Mouse (Mus musculus) heart, embryonic 13.5 days (tissue): ENCODE measurements around the gene Vsnl1. TPM values are rescaled to one million over a fixed set of nuclear protein-coding genes. Genes with fewer than 3 reads are reported as not detected.

Experiments
- ATAC-seq: fragments of 200-750 bp; cut with Nextera tagmentation; 2 replicates; pipeline ENCODE4 v1.8.0; 2017; ENCODE audit warnings: moderate TSS enrichment; ENCODE audit not compliant: insufficient number of reproducible peaks, low FRiP score, low TSS enrichment; ENCODE audit errors: extremely low read depth
- H3K27ac ChIP-seq: fragments of 300-500 bp; sonication (generic); replicated peaks from 2 replicates; pipeline ENCODE4 v1.5.1; 2015; ENCODE audit warnings: moderate library complexity, mild to moderate bottlenecking, inconsistent platforms
- H3K27me3 ChIP-seq: fragments of 300-500 bp; sonication (generic); replicated peaks from 2 replicates; pipeline ENCODE4 v1.6.1; 2015; ENCODE audit warnings: mild to moderate bottlenecking, inconsistent platforms
- H3K36me3 ChIP-seq: fragments of 300-500 bp; sonication (generic); 2 replicates; pipeline ENCODE4 v1.6.1; 2015; ENCODE audit warnings: mild to moderate bottlenecking, inconsistent platforms
- H3K4me1 ChIP-seq: fragments of 300-500 bp; sonication (generic); 2 replicates; pipeline ENCODE4 v1.6.1; 2015; ENCODE audit warnings: inconsistent platforms
- H3K4me2 ChIP-seq: fragments of 300-500 bp; sonication (generic); 2 replicates; pipeline ENCODE4 v1.6.1; 2015; ENCODE audit warnings: inconsistent platforms, mild to moderate bottlenecking, moderate library complexity
- H3K4me3 ChIP-seq: fragments of 300-500 bp; sonication (generic); 2 replicates; pipeline ENCODE4 v1.5.1; 2015; ENCODE audit warnings: moderate library complexity, mild to moderate bottlenecking, inconsistent platforms
- H3K9ac ChIP-seq: fragments of 300-500 bp; sonication (generic); 2 replicates; pipeline ENCODE4 v1.6.1; 2015; ENCODE audit warnings: inconsistent platforms, mild to moderate bottlenecking, moderate library complexity
- H3K9me3 ChIP-seq: fragments of 300-500 bp; sonication (generic); 2 replicates; pipeline ENCODE4 v1.6.1; 2016; ENCODE audit warnings: inconsistent platforms
- WGBS: fragments of 180-500 bp; shearing (Covaris S2); methylation state at CpG from one replicate; pipeline ENCODE4 v1.1.7; 2015; ENCODE audit warnings: mixed read lengths; 5-methylcytosine and 5-hydroxymethylcytosine counted together
- polyA plus RNA-seq: library from polyadenylated mRNA; unstranded; fragments of >200 nt; fragmentation: Nextera tagmentation; extraction: Ambion mirVana; gene quantifications from 2 replicates; pipeline ENCODE4 v1.2.1, GENCODE M21; 2015

The Vsnl1 gene
- polyA plus RNA-seq, 1 experiment from 2014 or later: 10.7 TPM

DNA sequence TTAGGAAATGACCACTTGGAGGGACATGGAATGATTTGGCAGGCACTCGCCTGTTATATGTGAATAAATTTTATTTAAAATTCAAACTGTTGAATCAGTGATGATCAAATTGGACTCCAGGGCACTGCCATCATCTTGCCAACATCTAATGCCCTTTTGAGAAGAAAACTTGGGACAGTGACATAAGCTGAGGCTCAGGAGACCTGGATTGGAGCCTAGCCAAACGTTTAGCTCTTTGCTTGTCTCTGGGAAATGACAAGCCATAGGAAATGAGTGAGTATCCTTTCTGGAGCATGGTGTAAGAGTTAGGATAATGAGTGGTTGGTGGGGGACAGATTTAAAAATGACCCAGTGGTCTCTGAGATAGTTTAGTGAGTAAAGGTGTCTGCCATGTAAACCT is 57.0 kb downstream of the Vsnl1 start:
- H3K9ac ChIP-seq: no peak overlapping the region
- no peaks in the 10 kb centered on the region for H3K36me3 ChIP-seq
- H3K9me3 ChIP-seq: no peaks in the 10 kb centered on the region
- 63% methylated on average over 2 of the region's 2 CpGs for WGBS
- no peaks in the 10 kb centered on the region for H3K4me1 ChIP-seq
- H3K4me2 ChIP-seq: no peak overlapping the region
- no peak for ATAC-seq
- H3K27ac ChIP-seq: no peak overlapping the region
- H3K27me3 ChIP-seq: no peaks in the 10 kb centered on the region
- no peak overlapping the region for H3K4me3 ChIP-seq

- H3K36me3 ChIP-seq: no peaks in the 10 kb centered on the region
- ATAC-seq: no peak
- no peak overlapping the region for H3K4me2 ChIP-seq
- no peaks in the 10 kb centered on the region for H3K9me3 ChIP-seq
- no peaks in the 10 kb centered on the region for H3K27me3 ChIP-seq
- peaks cover 6% of the 10 kb centered on the region; the same call in 1 of the 2 replicates for H3K4me1 ChIP-seq
- H3K4me3 ChIP-seq: no peak overlapping the region
- H3K27ac ChIP-seq: no peak overlapping the region
- H3K9ac ChIP-seq: no peak overlapping the region
- WGBS: 43% methylated on average over 4 of the region's 4 CpGs
Observed at GRCm38 (mm10) chr12:11370056-11370455, 66.4 kb downstream of the Vsnl1 start.

DNA sequence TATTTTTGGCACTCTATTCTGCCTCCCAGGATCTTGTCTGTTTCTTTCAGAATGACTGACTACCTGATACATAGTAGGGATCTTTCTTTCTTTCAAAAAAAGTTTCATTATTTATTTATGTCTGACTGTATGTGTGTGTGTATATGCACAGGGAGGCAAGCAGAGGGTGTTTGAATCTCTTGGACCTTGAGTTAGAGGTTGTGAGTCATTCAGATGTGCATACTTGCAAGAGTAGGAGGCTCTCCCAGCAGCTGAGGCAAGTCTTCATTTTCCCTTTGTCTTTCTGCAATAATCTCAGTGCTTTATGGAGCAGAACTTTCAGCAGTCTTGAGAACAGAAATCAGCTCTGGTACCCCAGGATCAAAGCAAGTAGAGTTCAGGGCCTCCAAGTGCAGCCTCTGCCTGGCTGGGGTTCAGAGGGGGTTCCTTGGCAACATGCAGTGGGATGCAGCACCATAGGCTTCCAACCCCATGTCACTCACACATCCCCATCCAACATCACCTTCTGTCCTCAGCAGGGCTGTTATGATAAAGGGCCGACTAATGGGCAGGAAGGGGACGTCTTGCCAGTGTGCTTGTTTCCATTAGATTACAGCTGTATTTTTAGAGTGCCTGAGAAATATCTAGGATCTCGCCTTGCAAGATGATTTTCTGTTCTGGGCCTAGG is 69.2 kb downstream of the Vsnl1 start:
- no peak overlapping the region for H3K9ac ChIP-seq
- no peaks in the 10 kb centered on the region for H3K27me3 ChIP-seq
- H3K4me2 ChIP-seq: no peak overlapping the region
- H3K36me3 ChIP-seq: no peaks in the 10 kb centered on the region
- H3K9me3 ChIP-seq: no peaks in the 10 kb centered on the region
- peaks cover 6% of the 10 kb centered on the region; the same call in 1 of the 2 replicates for H3K4me1 ChIP-seq
- H3K27ac ChIP-seq: no peak overlapping the region
- ATAC-seq: no peak; the same call in 1 of the 2 replicates
- H3K4me3 ChIP-seq: no peak overlapping the region
- 5% methylated on average over 3 of the region's 3 CpGs for WGBS

GRCm38 (mm10) chr12:11364870-11365269 is 71.5 kb downstream of the Vsnl1 start:
- no peak overlapping the region for H3K9ac ChIP-seq
- 43% methylated on average over 6 of the region's 6 CpGs for WGBS
- H3K27me3 ChIP-seq: no peaks in the 10 kb centered on the region
- no peaks in the 10 kb centered on the region for H3K36me3 ChIP-seq
- H3K4me3 ChIP-seq: no peak overlapping the region
- ATAC-seq: no peak
- H3K27ac ChIP-seq: no peak overlapping the region
- H3K9me3 ChIP-seq: no peaks in the 10 kb centered on the region
- no peak overlapping the region for H3K4me2 ChIP-seq
- peaks cover 6% of the 10 kb centered on the region; the same call in 1 of the 2 replicates for H3K4me1 ChIP-seq

GRCm38 (mm10) chr12:11362435-11362834 is 74.0 kb downstream of the Vsnl1 start:
- Histone ChIP-seq H3K9me3 (no peaks in the 10 kb centered on the region), H3K4me2 (no peak overlapping the region), H3K9ac (no peak overlapping the region), H3K4me1 (peaks cover 5% of the 10 kb centered on the region; the same call in 1 of the 2 replicates), H3K27me3 (no peaks in the 10 kb centered on the region), H3K4me3 (no peak overlapping the region), H3K36me3 (no peaks in the 10 kb centered on the region), H3K27ac (no peak overlapping the region)
- 86% methylated on average over 6 of the region's 6 CpGs for WGBS
- ATAC-seq: no peak

- Histone ChIP-seq H3K9me3 (no peaks in the 10 kb centered on the region), H3K9ac (no peak overlapping the region), H3K36me3 (no peaks in the 10 kb centered on the region), H3K27ac (no peak overlapping the region), H3K4me3 (no peak overlapping the region), H3K4me1 (no peaks in the 10 kb centered on the region), H3K4me2 (no peak overlapping the region), H3K27me3 (no peaks in the 10 kb centered on the region)
- no peak for ATAC-seq
- WGBS: 34% methylated on average over 5 of the region's 5 CpGs
Observed at GRCm38 (mm10) chr12:11350895-11351294, 85.5 kb downstream of the Vsnl1 start.

DNA sequence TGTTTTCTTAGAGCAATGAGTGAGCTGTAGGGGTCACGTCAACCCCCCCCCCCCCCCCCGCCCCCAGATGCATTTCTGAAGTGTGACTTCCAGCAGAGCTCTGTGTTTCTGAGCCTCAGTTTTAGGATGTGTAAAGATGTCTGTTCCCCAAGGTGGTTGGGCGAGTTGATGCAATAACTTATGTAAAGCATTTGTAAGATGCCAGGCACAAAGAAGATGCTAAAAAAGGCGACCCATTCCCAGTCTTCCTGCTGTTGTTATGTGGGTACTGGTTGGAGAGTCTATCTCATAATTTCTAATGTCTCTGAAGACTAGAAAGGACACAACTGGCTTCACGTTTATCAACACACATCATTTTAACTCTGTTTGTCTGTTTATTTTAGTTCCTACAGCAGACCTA is 86.5 kb downstream of the Vsnl1 start:
- 41% methylated on average over 5 of the region's 5 CpGs for WGBS
- H3K9me3 ChIP-seq: no peaks in the 10 kb centered on the region
- no peak overlapping the region for H3K4me2 ChIP-seq
- ATAC-seq: no peak
- H3K4me1 ChIP-seq: no peaks in the 10 kb centered on the region
- H3K9ac ChIP-seq: no peak overlapping the region
- H3K27me3 ChIP-seq: no peaks in the 10 kb centered on the region
- H3K27ac ChIP-seq: no peak overlapping the region
- no peaks in the 10 kb centered on the region for H3K36me3 ChIP-seq
- H3K4me3 ChIP-seq: no peak overlapping the region

DNA sequence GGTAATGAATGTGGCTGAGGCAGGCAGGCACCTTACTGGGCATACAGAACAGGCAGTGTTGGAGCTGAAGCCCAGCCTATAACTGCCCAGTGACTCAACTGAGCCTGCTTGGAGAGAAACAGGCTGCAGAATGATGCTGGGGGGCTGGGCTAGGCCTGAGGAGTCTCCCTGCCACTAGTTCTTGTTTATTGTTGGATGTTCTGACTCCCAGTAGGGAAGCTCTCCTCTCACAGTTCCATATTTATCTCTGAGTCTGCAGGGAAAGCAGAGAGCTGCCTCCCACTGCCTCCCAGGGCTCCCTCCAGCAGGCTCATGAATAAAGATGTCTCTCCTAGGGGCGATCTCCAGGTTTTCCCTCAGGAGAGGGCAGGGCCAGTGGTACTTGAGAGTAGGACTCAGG is 88.0 kb downstream of the Vsnl1 start:
- WGBS: 8% methylated on average over 1 of the region's 1 CpGs
- Histone ChIP-seq H3K27ac (no peak overlapping the region), H3K4me1 (no peaks in the 10 kb centered on the region), H3K4me3 (no peak overlapping the region), H3K9ac (no peak overlapping the region), H3K4me2 (no peak overlapping the region), H3K9me3 (no peaks in the 10 kb centered on the region), H3K36me3 (no peaks in the 10 kb centered on the region), H3K27me3 (no peaks in the 10 kb centered on the region)
- no peak for ATAC-seq

DNA sequence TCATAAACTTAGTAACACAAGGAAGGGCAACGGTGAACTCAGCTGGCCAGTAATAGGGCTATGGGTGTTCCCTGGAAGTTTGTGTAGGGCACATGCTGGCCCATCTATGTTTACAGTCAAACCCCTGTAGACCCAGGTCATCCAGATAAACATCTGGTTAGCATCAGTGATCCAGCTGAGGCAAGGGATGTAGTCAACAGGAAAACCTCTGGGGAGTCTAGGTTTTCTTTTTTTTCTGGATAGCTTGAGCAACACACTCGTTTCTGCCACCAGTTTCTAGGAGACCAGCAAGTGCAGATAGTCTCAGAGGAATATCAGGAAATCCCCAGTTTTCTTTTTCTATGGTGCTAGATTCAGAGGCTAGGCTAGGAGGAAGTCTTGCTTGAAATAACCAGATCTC is 90.5 kb downstream of the Vsnl1 start:
- H3K9me3 ChIP-seq: no peaks in the 10 kb centered on the region
- no peak for ATAC-seq
- no peaks in the 10 kb centered on the region for H3K36me3 ChIP-seq
- H3K4me3 ChIP-seq: no peak overlapping the region
- no peaks in the 10 kb centered on the region for H3K27me3 ChIP-seq
- no peak overlapping the region for H3K9ac ChIP-seq
- H3K4me1 ChIP-seq: no peaks in the 10 kb centered on the region
- H3K27ac ChIP-seq: no peak overlapping the region
- H3K4me2 ChIP-seq: no peak overlapping the region
- WGBS: 45% methylated on average over 2 of the region's 2 CpGs

DNA sequence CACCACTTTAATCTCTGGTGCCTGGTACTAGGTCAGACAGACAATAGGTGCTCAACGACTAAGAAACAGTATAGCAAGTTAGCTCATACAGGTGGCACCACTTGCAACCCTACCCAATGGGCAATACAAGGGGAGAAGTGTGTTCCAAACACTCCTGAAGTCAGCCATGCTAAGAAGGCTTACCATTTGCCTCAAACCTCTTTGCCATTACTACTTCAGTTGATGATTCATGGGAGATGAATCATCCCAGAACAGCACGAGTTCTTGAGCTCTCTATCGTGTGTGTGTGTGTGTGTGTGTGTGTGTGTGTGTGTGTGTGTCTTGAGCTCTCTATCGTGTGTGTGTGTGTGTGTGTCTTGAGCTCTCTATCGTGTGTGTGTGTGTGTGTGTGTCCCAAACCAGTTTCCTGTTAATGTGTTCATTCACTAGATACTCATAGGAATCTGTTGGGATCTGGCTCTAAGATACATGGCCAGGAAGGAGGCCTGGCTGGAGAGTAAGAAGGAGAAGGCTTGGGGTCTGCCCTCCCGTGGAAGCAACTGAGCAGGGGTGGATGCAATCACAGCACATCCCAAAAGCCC is 94.3 kb downstream of the Vsnl1 start:
- WGBS: 59% methylated on average over 6 of the region's 6 CpGs
- H3K4me3 ChIP-seq: no peak overlapping the region

DNA sequence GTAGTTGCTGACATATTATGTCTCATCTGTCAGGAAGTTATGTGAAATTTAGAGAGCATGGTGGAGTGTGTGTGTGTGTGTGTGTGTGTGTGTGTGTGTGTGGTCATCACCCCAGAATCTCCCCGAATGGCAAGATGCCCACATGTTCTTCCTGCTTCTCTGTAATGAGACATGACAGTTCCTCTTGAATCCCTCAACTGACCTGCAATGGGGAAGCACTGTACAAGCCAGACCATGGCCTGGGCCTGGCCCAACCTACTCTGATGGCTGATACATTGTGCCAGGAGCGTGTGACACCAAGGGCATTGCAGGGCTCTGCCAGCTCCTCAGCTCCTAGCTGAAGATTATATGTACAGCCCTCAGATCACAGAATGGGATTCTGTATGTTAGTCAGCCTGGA is 98.2 kb downstream of the Vsnl1 start:
- Histone ChIP-seq H3K9ac (no peak overlapping the region), H3K27ac (no peak overlapping the region), H3K9me3 (no peaks in the 10 kb centered on the region), H3K4me3 (no peak overlapping the region), H3K36me3 (no peaks in the 10 kb centered on the region), H3K4me1 (no peaks in the 10 kb centered on the region), H3K4me2 (no peak overlapping the region), H3K27me3 (no peaks in the 10 kb centered on the region)
- 80% methylated on average over 2 of the region's 2 CpGs for WGBS
- ATAC-seq: no peak

More for the DNA sequence above, 94.3 kb downstream of the Vsnl1 start:
- no peak for ATAC-seq
- Histone ChIP-seq H3K27ac (no peak overlapping the region), H3K9me3 (no peaks in the 10 kb centered on the region), H3K4me1 (no peaks in the 10 kb centered on the region), H3K9ac (no peak overlapping the region), H3K27me3 (no peaks in the 10 kb centered on the region), H3K4me2 (no peak overlapping the region), H3K36me3 (no peaks in the 10 kb centered on the region)

- no peak overlapping the region for H3K9ac ChIP-seq
- H3K4me1 ChIP-seq: no peaks in the 10 kb centered on the region
- H3K36me3 ChIP-seq: no peaks in the 10 kb centered on the region
- no peaks in the 10 kb centered on the region for H3K27me3 ChIP-seq
- no peak for ATAC-seq
- H3K4me3 ChIP-seq: no peak overlapping the region
- H3K27ac ChIP-seq: no peak overlapping the region
- no peak overlapping the region for H3K4me2 ChIP-seq
- WGBS: 36% methylated on average over 4 of the region's 4 CpGs
- H3K9me3 ChIP-seq: no peaks in the 10 kb centered on the region
Observed at GRCm38 (mm10) chr12:11336845-11337244, 99.6 kb downstream of the Vsnl1 start.
